Mouse (Mus musculus) forebrain, embryonic 16.5 days (tissue): ENCODE data around the gene Cdkn1b. TPM values are rescaled to one million over a fixed set of nuclear protein-coding genes. Genes with fewer than 3 reads are reported as not detected.
A peak's percentile ranks its signal among the peaks of the same experiment; 100 is the strongest.

Experiments used
- ATAC-seq: fragments of 200-750 bp; cut with Nextera tagmentation; 2 replicates; pipeline ENCODE4 v1.8.0; 2017; ENCODE audit warnings: mild to moderate bottlenecking, moderate library complexity
- H3K27ac ChIP-seq: fragments of 300-500 bp; sonication (generic); 2 replicates; pipeline ENCODE4 v1.5.1; 2014; ENCODE audit warnings: low read length, control low read depth
- H3K27me3 ChIP-seq: fragments of 300-500 bp; sonication (generic); replicated peaks from 2 replicates; pipeline ENCODE4 v1.6.1; 2014; ENCODE audit warnings: low read length; ENCODE audit not compliant: control insufficient read depth, insufficient read depth
- H3K36me3 ChIP-seq: fragments of 300-500 bp; sonication (generic); 2 replicates; pipeline ENCODE4 v1.6.1; 2014; ENCODE audit not compliant: control insufficient read depth, insufficient read depth
- H3K4me1 ChIP-seq: fragments of 300-500 bp; sonication (generic); replicated peaks from 2 replicates; pipeline ENCODE4 v1.6.1; 2014; ENCODE audit warnings: low read length; ENCODE audit not compliant: control insufficient read depth, insufficient read depth
- H3K4me2 ChIP-seq: fragments of 300-500 bp; sonication (generic); 2 replicates; pipeline ENCODE4 v1.6.1; 2014; ENCODE audit warnings: mild to moderate bottlenecking, low read length, control low read depth
- H3K4me3 ChIP-seq: fragments of 300-500 bp; sonication (generic); replicated peaks from 2 replicates; pipeline ENCODE4 v1.5.1; 2014; ENCODE audit warnings: mild to moderate bottlenecking, low read length, control low read depth
- H3K9ac ChIP-seq: fragments of 300-500 bp; sonication (generic); replicated peaks from 2 replicates; pipeline ENCODE4 v1.6.1; 2014; ENCODE audit warnings: low read depth, low read length, control low read depth
- H3K9me3 ChIP-seq: fragments of 300-500 bp; sonication (generic); 2 replicates; pipeline ENCODE4 v1.6.1; 2016; ENCODE audit warnings: low read length; ENCODE audit not compliant: control insufficient read depth
- WGBS: fragments of 180-500 bp; shearing (Covaris S2); extraction: QIAGEN DNeasy Blood & Tissue Kit; methylation state at CpG from one replicate; pipeline ENCODE4 v1.1.7; 2014; 5-methylcytosine and 5-hydroxymethylcytosine counted together
- polyA plus RNA-seq: library from polyadenylated mRNA; unstranded; fragments of >200 nt; fragmentation: Nextera tagmentation; extraction: Ambion mirVana; gene quantifications from 2 replicates; pipeline ENCODE4 v1.2.1, GENCODE M21; 2015

The Cdkn1b gene
- polyA plus RNA-seq, 1 experiment from 2014 or later: 39.4 TPM

DNA sequence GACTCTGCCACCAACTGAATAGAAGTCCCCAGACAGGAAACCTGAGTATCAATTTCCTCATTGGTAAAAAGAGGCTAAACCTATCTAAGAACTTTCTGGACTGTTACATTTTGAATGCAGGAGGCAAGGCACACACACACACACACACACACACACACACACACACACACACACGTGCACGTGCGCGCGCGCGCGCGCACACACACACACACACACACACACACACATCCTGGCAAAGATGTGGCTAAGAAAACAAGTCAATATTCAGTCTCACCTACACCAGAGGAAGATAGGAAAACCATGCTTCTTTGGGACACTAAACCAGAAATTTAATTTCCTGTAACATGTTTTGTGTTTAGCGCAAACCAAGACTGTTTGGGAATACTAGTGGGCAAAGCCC, 1.4 kb upstream of the Cdkn1b start:
- Histone ChIP-seq H3K4me1 (peaks cover 31% of the 10 kb centered on the region), H3K9ac (no peak overlapping the region), H3K27ac (no peak overlapping the region), H3K27me3 (no peaks in the 10 kb centered on the region), H3K36me3 (no peaks in the 10 kb centered on the region), H3K4me2 (no peak overlapping the region), H3K9me3 (no peaks in the 10 kb centered on the region), H3K4me3 (no peak overlapping the region)
- ATAC-seq: no peak
- 91% methylated on average over 10 of the region's 10 CpGs for WGBS

DNA sequence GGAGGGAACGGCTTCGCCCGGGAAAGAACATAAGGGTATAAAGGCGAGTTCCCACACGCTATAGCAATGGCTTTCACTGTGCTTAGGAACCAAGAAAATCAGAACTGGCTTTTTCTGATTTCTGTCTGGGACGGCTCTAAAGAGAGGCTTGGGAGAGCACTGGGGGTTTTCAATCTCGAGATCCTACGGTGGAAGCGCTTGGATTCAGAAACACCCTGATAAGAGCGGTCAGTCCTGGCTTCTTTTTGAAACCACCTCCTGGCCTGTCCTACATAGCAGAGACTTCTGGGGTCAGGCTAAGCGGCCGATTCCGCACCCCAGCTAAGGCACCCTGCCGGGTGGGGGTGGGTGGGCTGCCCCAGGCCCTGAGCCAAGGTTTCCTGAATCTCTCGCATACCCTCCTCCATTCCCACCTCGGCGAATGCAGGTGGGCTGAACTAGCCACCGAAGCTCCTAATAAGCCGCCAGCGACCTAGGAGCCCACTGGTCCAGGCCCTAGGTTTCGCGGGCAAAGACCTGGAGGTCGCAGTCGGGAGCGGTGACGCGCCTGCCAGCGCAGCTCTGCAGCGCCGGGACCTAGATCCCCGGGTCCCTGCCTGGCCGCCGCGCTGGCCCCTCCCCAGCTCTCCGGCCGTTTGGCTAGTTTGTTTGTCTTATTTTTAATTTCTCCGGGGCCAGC, 551 bp upstream of the Cdkn1b start:
- H3K9ac ChIP-seq: peak overlapping the region; percentile 86
- H3K36me3 ChIP-seq: no peaks in the 10 kb centered on the region
- peak overlapping the region; percentile 94 for H3K4me2 ChIP-seq
- no peaks in the 10 kb centered on the region for H3K9me3 ChIP-seq
- peak overlapping the region; percentile 91 for H3K4me3 ChIP-seq
- WGBS: 2% methylated on average over 37 of the region's 37 CpGs
- peaks cover 35% of the 10 kb centered on the region for H3K4me1 ChIP-seq
- H3K27me3 ChIP-seq: no peaks in the 10 kb centered on the region
- H3K27ac ChIP-seq: peak overlapping the region; percentile 95
- peak; percentile 64 for ATAC-seq

DNA sequence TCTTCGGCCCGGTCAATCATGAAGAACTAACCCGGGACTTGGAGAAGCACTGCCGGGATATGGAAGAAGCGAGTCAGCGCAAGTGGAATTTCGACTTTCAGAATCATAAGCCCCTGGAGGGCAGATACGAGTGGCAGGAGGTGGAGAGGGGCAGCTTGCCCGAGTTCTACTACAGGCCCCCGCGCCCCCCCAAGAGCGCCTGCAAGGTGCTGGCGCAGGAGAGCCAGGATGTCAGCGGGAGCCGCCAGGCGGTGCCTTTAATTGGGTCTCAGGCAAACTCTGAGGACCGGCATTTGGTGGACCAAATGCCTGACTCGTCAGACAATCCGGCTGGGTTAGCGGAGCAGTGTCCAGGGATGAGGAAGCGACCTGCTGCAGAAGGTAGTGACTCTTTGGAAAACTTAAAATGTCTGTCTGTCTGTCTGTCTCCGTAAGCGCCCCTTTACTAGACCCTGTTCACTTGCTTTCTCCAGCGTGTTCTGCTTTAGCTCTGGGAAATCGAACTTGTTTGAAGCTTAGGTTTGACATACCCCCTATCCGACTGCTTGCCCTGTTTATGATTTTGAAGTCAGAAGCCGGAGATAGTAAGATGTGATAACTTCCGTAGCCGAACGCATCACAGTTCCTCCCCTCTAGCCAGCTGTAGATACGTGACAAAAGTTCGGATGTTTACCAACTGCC, 953 bp downstream of the Cdkn1b start:
- Histone ChIP-seq H3K27me3 (no peaks in the 10 kb centered on the region), H3K27ac (peak overlapping the region; percentile 95), H3K9ac (peak overlapping the region; percentile 86), H3K4me2 (peak overlapping the region; percentile 59), H3K4me3 (peak overlapping the region; percentile 91), H3K36me3 (no peaks in the 10 kb centered on the region), H3K4me1 (peaks cover 34% of the 10 kb centered on the region), H3K9me3 (no peaks in the 10 kb centered on the region)
- WGBS: under 1% methylated on average over 32 of the region's 32 CpGs
- ATAC-seq: no peak

DNA sequence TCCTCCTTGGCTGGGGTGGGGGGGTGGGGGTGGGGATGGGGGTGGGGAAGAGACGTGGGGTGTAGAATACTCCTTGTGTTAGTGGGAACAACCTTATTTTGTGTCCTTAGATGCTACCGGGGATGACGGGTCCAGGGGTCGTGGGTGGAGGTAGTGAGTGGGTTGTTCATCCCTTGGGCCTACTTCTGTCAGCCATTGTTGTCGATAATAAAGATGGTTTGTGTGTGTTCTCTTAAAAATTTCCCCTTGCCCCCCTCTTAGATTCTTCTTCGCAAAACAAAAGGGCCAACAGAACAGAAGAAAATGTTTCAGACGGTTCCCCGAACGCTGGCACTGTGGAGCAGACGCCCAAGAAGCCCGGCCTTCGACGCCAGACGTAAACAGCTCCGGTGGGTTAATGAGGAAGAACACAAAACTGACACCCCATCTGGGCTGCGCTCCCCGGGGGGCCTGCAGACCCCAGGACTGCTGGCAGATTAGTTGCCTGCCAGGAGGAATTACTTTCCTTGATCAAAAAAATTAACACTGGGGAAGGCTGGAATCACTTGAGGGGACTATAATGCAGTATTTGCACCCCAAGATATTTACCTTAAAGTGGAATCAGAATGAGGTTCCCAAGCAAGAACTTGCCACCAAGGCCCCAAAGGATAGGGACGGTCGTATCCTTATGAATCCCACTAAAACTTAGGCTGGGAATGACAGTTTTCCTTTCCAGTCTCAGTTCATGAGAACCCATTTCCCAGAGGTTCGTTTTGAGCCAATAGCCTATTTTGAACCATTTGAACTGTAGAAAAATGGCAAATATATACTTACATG, 1.7 kb downstream of the Cdkn1b start:
- no peak for ATAC-seq
- Histone ChIP-seq H3K4me1 (peaks cover 33% of the 10 kb centered on the region), H3K4me3 (peak overlapping the region; percentile 91), H3K9ac (peak overlapping the region; percentile 86), H3K9me3 (no peaks in the 10 kb centered on the region), H3K4me2 (peak overlapping the region; percentile 59), H3K27me3 (no peaks in the 10 kb centered on the region), H3K36me3 (no peaks in the 10 kb centered on the region), H3K27ac (peak overlapping the region; percentile 95)
- 2% methylated on average over 20 of the region's 20 CpGs for WGBS

DNA sequence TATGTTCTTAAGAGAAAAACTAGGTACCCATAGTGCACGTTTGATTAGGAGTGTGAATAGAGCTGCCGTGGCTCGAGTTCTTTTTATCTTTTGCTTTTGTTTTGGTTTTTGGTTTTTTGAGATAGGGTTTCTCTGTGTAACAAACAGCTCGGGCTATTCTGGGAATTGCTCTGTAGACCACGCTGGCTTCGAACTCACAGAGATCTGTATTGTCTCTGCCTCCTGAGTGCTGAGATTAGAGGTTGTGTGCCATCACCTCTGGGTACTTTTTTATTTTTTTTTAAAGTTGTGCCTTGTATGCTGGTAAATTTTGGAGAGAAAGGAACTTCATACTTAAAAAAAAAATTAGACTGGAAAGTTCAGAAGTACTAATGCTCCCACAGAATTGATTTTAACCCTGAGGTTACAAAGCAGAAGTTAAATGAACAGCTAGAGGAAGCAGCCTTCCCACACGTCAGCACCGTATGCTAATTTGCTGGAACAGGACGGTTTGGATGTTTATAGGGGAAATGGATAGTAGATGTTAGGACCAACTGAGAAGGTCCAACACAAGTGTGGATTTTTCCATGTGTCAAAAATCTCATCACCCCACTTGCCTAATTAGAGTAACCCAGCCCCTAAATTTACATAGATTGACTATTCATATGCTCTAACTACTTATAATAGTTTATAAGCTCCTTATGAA, 2.5 kb downstream of the Cdkn1b start:
- WGBS: 15% methylated on average over 9 of the region's 9 CpGs
- no peak for ATAC-seq
- Histone ChIP-seq H3K27me3 (no peaks in the 10 kb centered on the region), H3K4me1 (peaks cover 34% of the 10 kb centered on the region), H3K36me3 (no peaks in the 10 kb centered on the region), H3K27ac (no peak overlapping the region), H3K4me3 (peak overlapping the region; percentile 91), H3K9me3 (no peaks in the 10 kb centered on the region), H3K9ac (peak overlapping the region; percentile 86), H3K4me2 (peak overlapping the region; percentile 59)

DNA sequence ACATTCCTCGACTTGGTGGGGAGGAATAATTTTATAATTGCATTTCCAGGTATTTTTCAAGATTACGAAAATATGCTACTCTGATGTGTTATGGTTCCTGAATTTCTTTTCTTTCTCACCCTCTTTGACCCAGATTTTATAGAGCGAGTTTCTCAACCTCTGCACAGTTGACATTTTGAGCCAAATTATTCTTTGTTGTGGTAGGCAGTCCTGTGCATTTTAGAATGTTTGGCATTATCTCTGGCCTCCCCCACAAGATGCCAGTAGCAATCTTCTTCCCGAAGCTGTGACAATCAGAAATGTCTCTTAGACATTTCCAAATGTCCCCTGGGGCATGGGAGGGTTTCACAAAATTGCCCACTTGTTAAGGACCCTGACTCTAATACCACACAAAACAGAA, 3.5 kb downstream of the Cdkn1b start:
- H3K4me1 ChIP-seq: peaks cover 36% of the 10 kb centered on the region
- no peaks in the 10 kb centered on the region for H3K36me3 ChIP-seq

DNA sequence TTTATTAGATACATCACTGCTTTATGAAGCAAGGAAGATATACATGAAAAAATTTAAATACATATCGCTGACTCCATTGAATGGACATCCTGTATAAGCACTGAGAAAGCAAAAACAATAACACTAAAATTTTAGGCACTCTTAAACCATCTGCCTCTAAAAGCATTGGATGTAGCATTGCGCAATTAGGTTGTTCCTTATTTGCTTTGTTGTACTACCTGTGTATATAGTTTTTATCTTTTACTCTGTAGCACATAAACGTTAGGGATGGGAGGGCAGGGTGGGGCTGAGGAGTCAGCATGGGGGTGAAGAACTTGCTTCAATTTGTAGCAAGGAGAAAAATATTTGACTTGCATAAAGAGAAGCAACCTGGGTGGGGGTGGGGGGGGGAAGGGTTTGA, 4.1 kb downstream of the Cdkn1b start:
- H3K4me2 ChIP-seq: peak overlapping the region; percentile 45
- no peak for ATAC-seq
- H3K4me1 ChIP-seq: peaks cover 38% of the 10 kb centered on the region
- H3K4me3 ChIP-seq: peak overlapping the region; percentile 32
- H3K27ac ChIP-seq: no peak overlapping the region
- H3K9ac ChIP-seq: 0 out of 2 replicates have a peak overlapping the region, but pooled peaks have one; percentile 13
- 55% methylated on average over 3 of the region's 3 CpGs for WGBS
- H3K36me3 ChIP-seq: no peaks in the 10 kb centered on the region
- H3K27me3 ChIP-seq: no peaks in the 10 kb centered on the region
- no peaks in the 10 kb centered on the region for H3K9me3 ChIP-seq

More for the DNA sequence above, 3.5 kb downstream of the Cdkn1b start:
- peak overlapping the region; percentile 64 for H3K4me2 ChIP-seq
- no peaks in the 10 kb centered on the region for H3K27me3 ChIP-seq
- ATAC-seq: no peak
- 52% methylated on average over 4 of the region's 4 CpGs for WGBS
- H3K9ac ChIP-seq: no peak overlapping the region; the same call in 1 of the 2 replicates
- H3K9me3 ChIP-seq: no peaks in the 10 kb centered on the region
- H3K4me3 ChIP-seq: peak overlapping the region; percentile 38
- no peak overlapping the region for H3K27ac ChIP-seq

DNA sequence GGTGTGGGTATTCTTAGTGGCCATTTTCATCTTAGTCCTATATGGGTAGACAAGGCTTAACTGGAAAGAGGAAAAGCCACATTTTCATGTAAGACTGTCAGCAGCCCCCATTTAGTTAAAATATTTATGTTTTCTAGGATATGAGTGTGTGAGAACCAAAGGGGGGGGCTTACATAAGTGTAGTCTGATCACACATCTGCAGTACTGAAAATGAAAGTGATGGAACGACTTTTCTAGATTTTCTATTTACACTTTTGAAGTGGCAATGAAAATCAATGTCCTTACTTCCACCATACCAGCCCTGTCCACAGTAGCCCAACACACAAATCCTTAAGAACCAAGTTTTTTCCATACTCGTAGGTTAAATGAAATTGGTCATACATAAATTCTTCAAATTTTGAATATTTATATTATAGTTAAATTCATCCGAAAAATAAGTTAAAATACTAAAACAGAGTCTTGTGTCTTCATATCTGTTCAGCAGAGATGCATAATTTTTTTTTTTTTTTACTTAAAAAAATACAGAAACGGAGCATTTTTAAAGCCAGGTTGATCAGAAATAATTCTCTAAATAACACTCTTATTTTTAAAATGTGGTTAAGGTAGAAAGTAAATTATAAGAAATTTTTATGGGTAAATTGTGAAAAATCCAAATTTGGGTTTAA, 5.6 kb downstream of the Cdkn1b start:
- Histone ChIP-seq H3K4me1 (peaks cover 46% of the 10 kb centered on the region), H3K4me2 (peak overlapping the region; percentile 26), H3K4me3 (no peak overlapping the region)

More for the DNA sequence above, 5.6 kb downstream of the Cdkn1b start:
- H3K9me3 ChIP-seq: no peaks in the 10 kb centered on the region
- WGBS: 55% methylated on average over 4 of the region's 4 CpGs
- H3K27me3 ChIP-seq: no peaks in the 10 kb centered on the region
- no peak overlapping the region; the same call in 1 of the 2 replicates for H3K9ac ChIP-seq
- H3K36me3 ChIP-seq: no peaks in the 10 kb centered on the region
- ATAC-seq: no peak
- no peak overlapping the region for H3K27ac ChIP-seq
